Mouse (Mus musculus) thymus, postnatal 0 days (tissue): Measurements from ENCODE around the gene H60b. TPM values are rescaled to one million over a fixed set of nuclear protein-coding genes. Genes with fewer than 3 reads are reported as not detected.
"Not testable (repeated sequence)": the region's sequence is repeated elsewhere in the genome, so short reads cannot be mapped to it uniquely, and the experiment has no call there.

Source experiments
- DNase-seq: peaks from one replicate; pipeline ENCODE4 v3.0.0-alpha.2; 2015; ENCODE audit warnings: low spot score
- polyA plus RNA-seq: library from polyadenylated mRNA; unstranded; fragments of >200 nt; fragmentation: Nextera tagmentation; extraction: Ambion mirVana; gene quantifications from 2 replicates; pipeline ENCODE4 v1.2.1, GENCODE M21; 2015

Gene H60b
- polyA plus RNA-seq, 1 experiment from 2014 or later, result 0.62 TPM

- not testable (repeated sequence) for DNase-seq
Observed at GRCm38 (mm10) chr10:22163705-22164583, 5.6 kb downstream of the H60b start.

GRCm38 (mm10) chr10:22165328-22166003, 7.1 kb downstream of the H60b start:
- not testable (repeated sequence) for DNase-seq

- DNase-seq, result not testable (repeated sequence)
Observed at GRCm38 (mm10) chr10:22166025-22166424, 7.6 kb downstream of the H60b start.

- DNase-seq, result not testable (repeated sequence)
Observed at GRCm38 (mm10) chr10:22167061-22167460, 8.7 kb downstream of the H60b start.

GRCm38 (mm10) chr10:22169116-22169515, 10.7 kb downstream of the H60b start:
- DNase-seq, result not testable (repeated sequence)

- DNase-seq, result not testable (repeated sequence)
Observed at GRCm38 (mm10) chr10:22172431-22173334, 14.3 kb downstream of the H60b start.

GRCm38 (mm10) chr10:22173335-22174189, 15.2 kb downstream of the H60b start:
- DNase-seq, result not testable (repeated sequence)

GRCm38 (mm10) chr10:22174190-22174487, 15.8 kb downstream of the H60b start:
- DNase-seq, result not testable (repeated sequence)

- DNase-seq, result not testable (repeated sequence)
Observed at GRCm38 (mm10) chr10:22176515-22176914, 18.1 kb downstream of the H60b start.

GRCm38 (mm10) chr10:22191035-22191434, 32.6 kb downstream of the H60b start:
- DNase-seq, result not testable (repeated sequence)

- DNase-seq, result not testable (repeated sequence)
Observed at GRCm38 (mm10) chr10:22201352-22201751, 43.0 kb downstream of the H60b start.

GRCm38 (mm10) chr10:22202784-22203583, 44.6 kb downstream of the H60b start:
- not testable (repeated sequence) for DNase-seq

GRCm38 (mm10) chr10:22206443-22206842, 48.1 kb downstream of the H60b start:
- not testable (repeated sequence) for DNase-seq

- DNase-seq, result peak; percentile 15
Observed at GRCm38 (mm10) chr10:22212012-22212696, 53.8 kb downstream of the H60b start.

GRCm38 (mm10) chr10:22223474-22224349, 65.3 kb downstream of the H60b start:
- not testable (repeated sequence) for DNase-seq

- no peak for DNase-seq
Observed at GRCm38 (mm10) chr10:22265060-22265459, 106.7 kb downstream of the H60b start.

- not testable (repeated sequence) for DNase-seq
Observed at GRCm38 (mm10) chr10:22270879-22271786, 112.7 kb downstream of the H60b start.
